Mouse (Mus musculus): ENCODE results near the gene Hist2h3b.
"Not testable (repeated sequence)": the region's sequence is repeated elsewhere in the genome, so short reads cannot be mapped to it uniquely, and the experiment has no call there.

The Hist2h3b gene

GRCm38 (mm10) chr3:96268051-96268775 is at the start of gene Hist2h3b:
TSS of gene Hist2h3b (plus strand) at chr3:96268654.
- peak; percentile 77 for ATAC-seq (ENCODE audit: insufficient number of reproducible peaks, low FRiP score, low TSS enrichment)

GRCm38 (mm10) chr3:96219191-96219641 is 49.2 kb upstream of the Hist2h3b start:
- peak; percentile 17; the same call in 1 of the 2 replicates for ATAC-seq (ENCODE audit: insufficient number of reproducible peaks, low FRiP score, low TSS enrichment)

DNA sequence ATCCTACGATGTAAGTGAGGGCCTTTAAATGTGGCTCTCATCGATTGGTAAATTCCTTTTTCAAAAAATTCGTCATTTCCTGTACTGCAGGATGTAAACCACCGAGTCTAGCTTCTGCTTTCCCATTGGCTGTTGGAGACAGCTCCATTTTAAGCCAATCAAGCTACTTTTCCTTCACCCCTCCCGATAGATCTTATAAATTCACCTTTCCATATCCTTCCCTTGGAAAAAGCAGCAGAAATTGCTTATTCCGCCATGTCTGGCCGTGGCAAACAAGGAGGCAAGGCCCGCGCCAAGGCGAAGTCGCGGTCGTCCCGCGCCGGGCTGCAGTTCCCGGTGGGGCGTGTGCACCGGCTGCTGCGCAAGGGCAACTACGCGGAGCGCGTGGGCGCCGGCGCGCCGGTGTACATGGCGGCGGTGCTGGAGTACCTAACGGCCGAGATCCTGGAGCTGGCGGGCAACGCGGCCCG is 48.8 kb upstream of the Hist2h3b start, which contains the start of the genes Bola1 and Hist2h2ab:
Gene Bola1 (minus strand): TSS at position 49 of the 470 bp plus-strand sequence.
Gene Hist2h2ab (plus strand): TSS at position 205 of the 470 bp plus-strand sequence.
- peak; percentile 89 for ATAC-seq (ENCODE audit: insufficient number of reproducible peaks, low FRiP score, low TSS enrichment)

DNA sequence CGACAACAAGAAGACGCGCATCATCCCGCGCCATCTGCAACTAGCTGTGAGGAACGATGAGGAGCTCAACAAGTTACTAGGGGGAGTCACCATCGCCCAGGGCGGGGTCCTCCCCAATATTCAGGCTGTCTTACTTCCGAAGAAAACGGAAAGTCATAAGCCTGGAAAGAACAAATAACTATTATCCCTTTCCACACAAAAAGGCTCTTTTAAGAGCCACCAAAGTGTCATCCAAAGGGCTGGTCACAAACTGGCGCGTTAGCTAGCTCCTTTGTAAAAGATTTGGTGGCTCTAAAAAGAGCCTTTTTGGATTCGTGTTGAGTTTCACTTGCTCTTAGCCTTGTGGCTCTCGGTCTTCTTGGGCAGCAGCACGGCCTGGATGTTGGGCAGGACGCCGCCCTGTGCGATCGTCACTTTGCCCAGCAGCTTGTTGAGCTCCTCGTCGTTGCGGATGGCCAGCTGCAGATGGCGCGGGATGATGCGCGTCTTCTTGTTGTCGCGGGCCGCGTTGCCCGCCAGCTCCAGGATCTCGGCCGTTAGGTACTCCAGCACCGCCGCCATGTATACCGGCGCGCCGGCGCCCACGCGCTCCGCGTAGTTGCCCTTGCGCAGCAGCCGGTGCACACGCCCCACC is 48.2 kb upstream of the Hist2h3b start:
- ATAC-seq (ENCODE audit: insufficient number of reproducible peaks, low FRiP score, low TSS enrichment): not testable (repeated sequence)

- peak; percentile 90 for ATAC-seq (ENCODE audit: insufficient number of reproducible peaks, low FRiP score, low TSS enrichment)
Observed at GRCm38 (mm10) chr3:96220765-96221639, 47.5 kb upstream of the Hist2h3b start, which contains the start of the genes Hist2h2ac and Hist2h2be. TSS of gene Hist2h2ac (minus strand) at chr3:96220880. TSS of gene Hist2h2be (plus strand) at chr3:96221119.

DNA sequence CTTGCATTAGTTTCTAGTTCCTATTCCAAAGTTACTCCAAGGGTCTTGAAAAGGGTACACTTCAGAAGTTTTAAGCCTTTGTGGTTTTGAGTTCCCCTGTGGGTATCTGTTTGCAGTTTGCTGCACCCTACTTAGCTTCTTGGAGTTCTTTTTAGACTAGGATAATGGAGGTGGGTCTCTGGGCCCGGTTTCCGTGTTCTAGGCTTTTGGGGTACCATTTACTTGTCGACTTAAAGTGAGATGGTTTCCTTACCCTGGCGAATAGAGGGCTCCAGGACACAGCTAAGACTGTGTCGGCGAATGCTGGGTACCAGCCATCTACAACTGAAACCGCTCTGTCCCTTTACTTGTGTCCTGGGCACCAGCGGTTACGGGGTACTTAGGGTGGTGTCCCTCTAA is 46.8 kb upstream of the Hist2h3b start:
- no peak for ATAC-seq (ENCODE audit: insufficient number of reproducible peaks, low FRiP score, low TSS enrichment)

- no peak for ATAC-seq (ENCODE audit: insufficient number of reproducible peaks, low FRiP score, low TSS enrichment)
Observed at GRCm38 (mm10) chr3:96222774-96223173, 45.7 kb upstream of the Hist2h3b start.

DNA sequence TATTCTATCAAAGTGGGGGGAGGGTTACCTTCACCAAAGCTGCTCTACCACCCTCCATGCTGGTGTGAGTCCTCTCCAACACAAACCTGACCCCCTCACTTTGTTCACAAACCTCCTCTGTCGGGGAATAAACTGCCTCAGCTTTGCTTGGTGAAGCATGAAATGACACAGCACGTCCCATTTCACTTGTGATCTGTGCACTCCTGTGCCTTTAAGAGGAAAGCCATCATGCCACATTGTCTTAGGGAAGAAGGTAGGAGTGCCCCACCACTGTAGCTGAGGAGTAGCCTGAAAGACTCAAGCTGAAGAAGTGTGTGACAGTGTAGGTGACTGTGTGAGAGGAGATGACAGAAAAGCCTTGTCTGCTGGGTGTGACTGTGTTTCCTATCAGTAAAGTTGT is 43.0 kb upstream of the Hist2h3b start:
- no peak for ATAC-seq (ENCODE audit: insufficient number of reproducible peaks, low FRiP score, low TSS enrichment)

- ATAC-seq (ENCODE audit: insufficient number of reproducible peaks, low FRiP score, low TSS enrichment): no peak
Observed at GRCm38 (mm10) chr3:96226695-96227648, 41.5 kb upstream of the Hist2h3b start.

DNA sequence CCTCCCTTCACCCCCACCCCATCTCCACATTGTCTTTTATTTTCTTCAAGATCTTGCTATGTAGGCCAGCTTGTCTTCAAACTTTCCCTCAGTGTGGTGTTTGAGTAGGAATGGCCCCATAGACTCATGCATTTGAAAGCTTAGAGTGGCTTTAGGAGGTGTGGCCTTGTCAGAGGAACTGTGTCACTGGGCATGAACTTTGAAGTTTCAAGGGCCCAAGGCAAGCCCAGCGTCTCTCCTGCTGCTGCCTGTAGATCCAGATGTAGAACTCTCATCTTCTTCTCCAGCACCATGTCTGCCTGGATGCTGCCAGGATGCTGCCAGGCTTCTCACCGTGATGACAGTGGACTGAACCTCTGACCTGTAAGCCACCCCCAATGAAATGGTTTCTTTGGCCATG is 39.6 kb upstream of the Hist2h3b start:
- no peak for ATAC-seq (ENCODE audit: insufficient number of reproducible peaks, low FRiP score, low TSS enrichment)

GRCm38 (mm10) chr3:96230404-96230803 is 38.0 kb upstream of the Hist2h3b start:
- no peak for ATAC-seq (ENCODE audit: insufficient number of reproducible peaks, low FRiP score, low TSS enrichment)

DNA sequence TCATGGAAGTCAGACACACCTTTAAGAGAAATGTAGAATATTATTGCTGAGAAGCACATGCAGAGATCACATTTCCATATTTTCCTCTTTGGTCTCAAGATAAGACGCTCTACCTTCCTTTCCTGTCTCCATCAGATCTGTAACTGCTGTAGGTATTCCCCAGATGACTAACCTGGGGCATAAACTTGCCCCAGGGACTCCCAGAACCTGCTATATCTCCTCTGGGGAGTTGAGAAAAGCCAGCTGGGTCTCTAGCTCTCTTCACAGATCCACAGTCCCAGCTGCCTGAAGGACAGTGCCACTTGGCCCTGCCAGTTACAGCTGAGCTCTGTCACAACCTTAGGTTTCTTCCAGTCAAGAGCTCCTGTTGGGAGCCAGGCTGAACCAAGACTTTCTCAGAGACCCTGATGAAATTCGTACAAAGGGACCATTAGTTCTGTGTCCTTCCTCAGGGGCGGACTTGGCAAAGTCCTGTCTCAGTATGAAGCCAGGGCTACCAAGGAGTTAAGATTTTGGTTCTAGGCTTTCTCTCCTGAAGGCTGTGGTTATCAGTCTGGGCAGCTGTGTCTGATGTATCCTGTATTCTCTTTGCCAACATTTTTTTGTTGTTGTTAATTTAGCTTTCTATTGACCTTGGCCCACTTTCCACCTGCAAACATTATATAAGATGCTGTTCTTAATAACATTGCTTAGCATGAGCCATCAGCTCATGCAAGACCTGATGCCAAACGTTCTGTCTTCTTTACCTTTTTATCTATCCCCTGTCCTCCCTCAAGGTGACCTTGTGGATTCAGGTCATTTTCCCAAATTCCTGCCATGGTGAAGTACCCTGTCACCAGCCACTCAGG is 37.3 kb upstream of the Hist2h3b start:
- ATAC-seq (ENCODE audit: insufficient number of reproducible peaks, low FRiP score, low TSS enrichment): no peak

DNA sequence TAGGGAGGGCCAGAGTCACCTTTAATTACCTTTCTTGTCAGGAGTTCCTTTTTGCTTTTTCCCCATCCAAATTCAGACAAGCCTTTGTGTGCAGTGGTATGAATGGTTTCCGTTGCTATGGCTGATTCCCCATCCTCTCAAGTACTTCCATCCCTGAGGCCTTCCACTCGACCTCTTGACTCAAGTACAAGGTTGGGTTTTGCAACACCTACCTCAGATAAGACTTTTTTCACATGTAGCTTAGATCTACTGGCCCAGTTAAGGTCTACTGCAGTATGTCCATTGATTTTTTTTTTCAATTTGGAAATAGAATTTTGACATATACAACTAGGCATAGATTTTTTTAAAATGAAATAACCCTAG is 36.7 kb upstream of the Hist2h3b start:
- no peak for ATAC-seq (ENCODE audit: insufficient number of reproducible peaks, low FRiP score, low TSS enrichment)

- no peak for ATAC-seq (ENCODE audit: insufficient number of reproducible peaks, low FRiP score, low TSS enrichment)
Observed at GRCm38 (mm10) chr3:96234914-96235313, 33.5 kb upstream of the Hist2h3b start.

DNA sequence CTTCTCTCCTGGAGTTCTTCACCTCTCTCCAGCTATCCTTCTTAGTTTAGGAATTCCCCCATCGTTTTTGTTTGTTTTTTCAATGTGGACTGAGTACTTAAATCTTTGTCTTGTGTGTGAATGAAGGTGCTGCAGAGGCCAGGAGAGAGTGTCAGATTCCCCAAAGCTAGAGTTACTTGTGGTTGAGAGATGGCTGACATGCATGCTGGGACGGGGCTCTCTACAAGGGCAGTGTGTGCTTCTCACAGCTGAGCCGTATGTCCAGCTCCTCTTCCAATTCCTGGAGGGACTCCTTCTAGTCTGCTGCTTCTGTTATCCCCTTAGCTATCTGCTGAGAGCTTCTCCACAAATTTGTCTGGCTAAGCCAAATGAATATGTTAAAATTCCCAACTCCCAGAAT is 32.6 kb upstream of the Hist2h3b start:
- ATAC-seq (ENCODE audit: insufficient number of reproducible peaks, low FRiP score, low TSS enrichment): no peak

GRCm38 (mm10) chr3:96236834-96237334 is 31.6 kb upstream of the Hist2h3b start:
- ATAC-seq (ENCODE audit: insufficient number of reproducible peaks, low FRiP score, low TSS enrichment): no peak

DNA sequence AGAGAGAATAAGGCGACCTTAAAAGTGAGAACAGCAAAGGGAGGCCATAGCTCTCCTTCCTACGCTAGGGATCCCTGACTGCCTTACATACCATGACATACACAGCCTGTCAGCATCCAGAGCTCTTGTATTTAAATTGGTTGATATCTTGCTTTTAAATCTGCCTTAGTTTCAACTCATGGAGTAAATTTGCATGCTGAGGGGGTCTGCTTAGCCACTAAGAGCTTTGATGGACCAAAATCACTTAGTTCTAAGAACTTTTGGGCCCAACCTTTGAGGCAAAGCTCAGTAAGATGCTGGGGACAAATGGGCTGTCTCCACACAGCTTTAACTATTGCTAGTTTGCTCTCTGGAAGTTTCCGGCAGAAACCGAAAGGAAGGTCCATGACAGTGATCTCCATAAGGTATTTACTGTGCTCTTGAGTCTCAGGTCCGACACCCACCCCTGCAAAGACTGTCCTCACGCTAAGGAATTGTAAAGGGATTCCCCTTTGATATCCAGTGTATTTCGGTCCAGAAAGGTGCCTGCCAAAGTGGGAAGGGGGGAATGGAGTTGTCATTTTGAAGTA is 31.0 kb upstream of the Hist2h3b start:
- ATAC-seq (ENCODE audit: insufficient number of reproducible peaks, low FRiP score, low TSS enrichment): no peak

DNA sequence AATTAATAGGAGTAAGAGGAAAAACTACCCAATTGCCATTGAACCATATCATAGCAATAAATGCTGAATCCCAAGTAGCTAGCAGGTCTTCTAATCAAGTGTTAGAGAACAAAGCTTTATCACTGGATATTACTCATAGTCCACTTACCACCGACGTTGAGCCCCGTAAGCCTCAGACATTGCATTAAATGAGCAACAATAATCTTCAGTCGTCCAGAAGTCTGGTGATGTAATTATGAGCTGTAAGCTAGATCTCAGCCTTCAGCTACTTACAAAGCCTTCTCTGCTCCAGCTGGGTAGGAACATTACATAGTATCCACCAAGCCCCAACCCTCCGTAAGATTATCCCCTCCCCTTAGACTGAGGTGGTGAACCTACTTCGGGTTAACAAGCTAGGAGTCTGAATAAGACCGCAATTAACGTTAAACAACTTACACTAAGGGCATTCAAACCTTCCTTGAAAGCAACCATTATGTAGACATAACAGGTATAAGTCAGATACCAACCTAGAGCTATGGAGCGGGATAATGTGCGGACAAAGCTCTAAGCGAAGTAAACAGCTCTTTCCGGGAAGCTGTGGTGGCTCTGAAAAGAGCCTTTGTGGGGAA is 30.4 kb upstream of the Hist2h3b start:
- ATAC-seq (ENCODE audit: insufficient number of reproducible peaks, low FRiP score, low TSS enrichment): no peak

Measured in cerebellum, adult (tissue).